Mouse (Mus musculus) liver, embryonic 14.5 days (tissue): ENCODE measurements around the gene Sltm.

Experiments used
- CTCF ChIP-seq: IDR thresholded peaks from 2 replicates; pipeline ENCODE4 v1.5.1; 2016; ENCODE audit warnings: antibody characterized with exemption, low read depth, control low read depth
- EP300 ChIP-seq: IDR thresholded peaks from 2 replicates; pipeline ENCODE4 v1.6.1; 2016; ENCODE audit warnings: antibody characterized with exemption, low read depth

DNA sequence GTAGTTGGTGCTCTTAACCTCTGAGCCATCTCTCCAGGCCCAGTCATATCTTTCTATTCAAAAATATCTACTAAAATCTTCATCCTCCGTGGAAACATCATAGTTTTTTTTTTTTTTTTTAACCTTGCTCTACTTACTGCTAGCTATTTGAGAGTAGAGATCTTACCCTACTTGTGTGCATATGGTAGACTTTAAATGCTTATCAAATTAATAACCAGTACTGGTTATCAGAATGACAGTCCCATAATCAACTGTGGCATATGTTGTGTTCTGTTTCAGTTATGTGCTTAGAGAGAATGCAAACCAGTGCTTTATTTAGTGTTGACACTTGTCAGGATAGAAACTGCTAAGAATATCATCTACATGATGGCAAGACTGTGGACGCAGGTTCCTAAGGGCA is 35.6 kb downstream of the Sltm start:
- TF ChIP-seq CTCF (no peak), EP300 (no peak)
